Mouse (Mus musculus) T-helper 2 cell (primary cell): ENCODE measurements around the gene Ttll13.

Experiments used
- in situ Hi-C: fragments of 300-600 bp; cut with MboI, MseI; formaldehyde crosslinking; loops from one replicate; pipeline ENCODE4 v1.15.1; 2025; ENCODE audit warnings: high pct_unique_total_duplicates

The Ttll13 gene

GRCm38 (mm10) chr7:80210982-80211381, 35.2 kb upstream of the Ttll13 start:
- in situ Hi-C loops: no loop called here

- in situ Hi-C loops: no loop called here
These were observed 32.6 kb upstream of the Ttll13 start for GRCm38 (mm10) chr7:80213604-80214003.

GRCm38 (mm10) chr7:80214459-80214858, 31.7 kb upstream of the Ttll13 start:
- in situ Hi-C loops: no loop called here

GRCm38 (mm10) chr7:80215398-80215797, 30.8 kb upstream of the Ttll13 start:
- in situ Hi-C loops: no loop called here

- in situ Hi-C loops: no loop called here
These were observed 29.6 kb upstream of the Ttll13 start for GRCm38 (mm10) chr7:80216566-80216965.

GRCm38 (mm10) chr7:80218666-80219065, 27.5 kb upstream of the Ttll13 start:
- in situ Hi-C loops: no loop called here

GRCm38 (mm10) chr7:80220237-80220797, 25.9 kb upstream of the Ttll13 start:
- in situ Hi-C loops: no loop called here

- in situ Hi-C loops: no loop called here
These were observed 24.9 kb upstream of the Ttll13 start for GRCm38 (mm10) chr7:80221179-80221750.

GRCm38 (mm10) chr7:80227065-80227464, 19.1 kb upstream of the Ttll13 start:
- in situ Hi-C loops: no loop called here

GRCm38 (mm10) chr7:80230196-80230595, 16.0 kb upstream of the Ttll13 start:
- in situ Hi-C loops: no loop called here

GRCm38 (mm10) chr7:80231971-80232488, 14.1 kb upstream of the Ttll13 start:
- in situ Hi-C loops: no loop called here

- in situ Hi-C loops: no loop called here
These were observed 13.6 kb upstream of the Ttll13 start, which contains the start of the genes Cib1 and Gdpgp1 for GRCm38 (mm10) chr7:80232489-80233029. Cib1 (minus strand) TSS chr7:80232813. Gdpgp1 (plus strand) TSS chr7:80232865.

GRCm38 (mm10) chr7:80233799-80234198, 12.4 kb upstream of the Ttll13 start:
- in situ Hi-C loops: no loop called here

- in situ Hi-C loops: no loop called here
These were observed 7.6 kb upstream of the Ttll13 start for GRCm38 (mm10) chr7:80238542-80238941.

GRCm38 (mm10) chr7:80241661-80242060, 4.5 kb upstream of the Ttll13 start:
- in situ Hi-C loops: no loop called here

- in situ Hi-C loops: no loop called here
These were observed 1.3 kb upstream of the Ttll13 start for GRCm38 (mm10) chr7:80244851-80245250.

- in situ Hi-C loops: no loop called here
These were observed 683 bp downstream of the Ttll13 start for GRCm38 (mm10) chr7:80246859-80247258.

GRCm38 (mm10) chr7:80252437-80252836, 6.3 kb downstream of the Ttll13 start:
- in situ Hi-C loops: no loop called here

GRCm38 (mm10) chr7:80252886-80253285, 6.7 kb downstream of the Ttll13 start:
- in situ Hi-C loops: no loop called here

GRCm38 (mm10) chr7:80255981-80256380, 9.8 kb downstream of the Ttll13 start:
- in situ Hi-C loops: no loop called here

- in situ Hi-C loops: no loop called here
These were observed 11.5 kb downstream of the Ttll13 start for GRCm38 (mm10) chr7:80257706-80258105.

- in situ Hi-C loops: no loop called here
These were observed 14.6 kb downstream of the Ttll13 start, which contains the start of gene Ngrn for GRCm38 (mm10) chr7:80260625-80261371. Ngrn (plus strand) TSS chr7:80261215.
